Mouse (Mus musculus): ENCODE data around the gene Pnmal1.

DNA sequence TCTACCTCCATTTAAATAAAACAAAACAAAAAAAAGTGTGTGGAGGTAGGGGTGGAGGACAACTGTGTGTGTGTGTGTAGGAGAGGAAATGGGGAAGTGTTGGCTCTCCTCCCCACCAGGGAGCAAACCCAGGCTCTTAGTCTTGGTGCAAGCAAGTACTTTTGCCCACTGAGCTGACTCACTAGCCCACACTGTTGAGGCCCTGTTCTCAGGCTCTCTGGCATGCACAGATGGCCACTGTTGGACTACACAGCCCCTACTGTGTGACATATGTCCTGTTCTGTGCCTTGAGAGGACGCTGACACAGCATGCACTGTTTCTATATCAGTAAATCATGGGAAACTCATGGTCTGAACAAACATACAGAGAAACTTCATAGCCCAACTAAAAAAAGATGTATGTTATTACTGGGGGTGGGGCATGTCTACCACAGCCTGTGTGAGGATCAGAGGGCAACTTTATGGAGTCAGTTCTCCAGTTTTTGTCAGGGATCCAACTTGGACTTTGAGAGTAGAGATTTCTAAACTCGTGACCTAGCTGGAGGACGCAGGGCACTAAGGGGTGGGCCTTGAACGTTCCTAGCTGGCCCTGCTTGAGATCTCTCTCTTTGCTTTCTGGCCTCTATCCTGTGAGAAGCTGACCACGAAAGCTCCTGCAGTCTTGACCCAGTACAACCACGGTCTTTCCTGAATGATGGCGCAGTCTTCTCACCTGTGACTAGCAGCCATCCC, 43.9 kb downstream of the Pnmal1 start:
- TF ChIP-seq POLR2A (IDR thresholded peaks at IDR 0.05; ENCODE audit: borderline replicate concordance, insufficient read depth, low read length) = 0 out of 2 replicates have a peak, but pooled peaks have one; percentile 2
- TF ChIP-seq CTCF (IDR thresholded peaks at IDR 0.05; ENCODE audit: borderline replicate concordance, insufficient read depth, low read depth, low read length) = no peak

Data from cerebellum, adult 2 months (tissue).